Mouse (Mus musculus): ENCODE measurements around the gene Cyp11a1. TPM values are rescaled to one million over a fixed set of nuclear protein-coding genes. Genes with fewer than 3 reads are reported as not detected.

Gene Cyp11a1
- polyA plus RNA-seq, 1 experiment from 2014 or later: 0.44 TPM

- Histone ChIP-seq H3K9me3 (no peaks in the 10 kb centered on the region), H3K4me2 (no peak overlapping the region), H3K27me3 (replicated peaks) (peaks cover 8% of the 10 kb centered on the region; the same call in 1 of the 2 replicates), H3K27ac (peak overlapping the region; percentile 13; the same call in 1 of the 2 replicates), H3K4me3 (no peak overlapping the region), H3K36me3 (replicated peaks) (no peaks in the 10 kb centered on the region), H3K9ac (no peak overlapping the region), H3K4me1 (peaks cover 43% of the 10 kb centered on the region)
- peak; percentile 82 for ATAC-seq (replicated peaks)
- WGBS: 15% methylated on average over 19 of the region's 19 CpGs
Observed at GRCm38 (mm10) chr9:58038500-58039168, 32.4 kb downstream of the Cyp11a1 start.

GRCm38 (mm10) chr9:58040977-58041376, 34.8 kb downstream of the Cyp11a1 start:
- Histone ChIP-seq H3K9ac (no peak overlapping the region), H3K36me3 (replicated peaks) (no peaks in the 10 kb centered on the region)

DNA sequence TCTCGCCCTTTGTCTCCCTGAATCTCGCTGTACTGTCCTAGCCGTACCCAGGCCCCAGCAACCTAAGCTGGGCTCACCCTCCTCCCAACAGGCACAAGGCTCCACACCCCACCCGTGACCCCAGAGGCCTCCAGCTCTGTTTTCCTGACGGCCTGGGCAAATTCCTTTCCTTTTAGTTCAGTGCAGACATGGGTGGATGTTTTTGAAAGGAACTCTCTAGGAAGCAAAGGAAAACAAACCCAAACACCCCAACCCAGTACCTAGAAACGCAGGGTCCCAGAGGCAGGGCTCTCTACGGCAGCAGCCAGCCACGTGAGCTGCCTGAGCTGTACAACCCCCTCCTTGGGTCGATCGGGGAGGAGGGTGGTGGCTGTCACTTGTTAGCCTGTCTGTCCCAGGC, 36.2 kb downstream of the Cyp11a1 start:
- no peak overlapping the region for H3K4me2 ChIP-seq
- 20% methylated on average over 10 of the region's 10 CpGs for WGBS
- H3K9ac ChIP-seq: no peak overlapping the region
- H3K9me3 ChIP-seq: no peaks in the 10 kb centered on the region
- no peak for ATAC-seq (replicated peaks)
- H3K27ac ChIP-seq: 0 out of 2 replicates have a peak overlapping the region, but pooled peaks have one; percentile 42
- H3K27me3 ChIP-seq (replicated peaks): peaks cover 7% of the 10 kb centered on the region; the same call in 1 of the 2 replicates
- H3K4me3 ChIP-seq: no peak overlapping the region
- peaks cover 68% of the 10 kb centered on the region for H3K4me1 ChIP-seq
- H3K36me3 ChIP-seq (replicated peaks): no peaks in the 10 kb centered on the region

More at GRCm38 (mm10) chr9:58040977-58041376, 34.8 kb downstream of the Cyp11a1 start:
- Histone ChIP-seq H3K27ac (peak overlapping the region; percentile 42), H3K9me3 (no peaks in the 10 kb centered on the region), H3K4me1 (peaks cover 65% of the 10 kb centered on the region), H3K27me3 (replicated peaks) (peaks cover 8% of the 10 kb centered on the region; the same call in 1 of the 2 replicates), H3K4me2 (no peak overlapping the region), H3K4me3 (no peak overlapping the region)
- 21% methylated on average over 4 of the region's 4 CpGs for WGBS
- ATAC-seq (replicated peaks): no peak

GRCm38 (mm10) chr9:58043496-58044017, 37.3 kb downstream of the Cyp11a1 start:
- no peak for ATAC-seq (replicated peaks)
- no peaks in the 10 kb centered on the region for H3K36me3 ChIP-seq (replicated peaks)
- no peaks in the 10 kb centered on the region for H3K27me3 ChIP-seq (replicated peaks)
- H3K27ac ChIP-seq: peak overlapping the region; percentile 78
- H3K4me2 ChIP-seq: no peak overlapping the region
- no peaks in the 10 kb centered on the region for H3K9me3 ChIP-seq
- WGBS: 63% methylated on average over 10 of the region's 10 CpGs
- no peak overlapping the region for H3K9ac ChIP-seq
- H3K4me3 ChIP-seq: no peak overlapping the region
- H3K4me1 ChIP-seq: peaks cover 74% of the 10 kb centered on the region

DNA sequence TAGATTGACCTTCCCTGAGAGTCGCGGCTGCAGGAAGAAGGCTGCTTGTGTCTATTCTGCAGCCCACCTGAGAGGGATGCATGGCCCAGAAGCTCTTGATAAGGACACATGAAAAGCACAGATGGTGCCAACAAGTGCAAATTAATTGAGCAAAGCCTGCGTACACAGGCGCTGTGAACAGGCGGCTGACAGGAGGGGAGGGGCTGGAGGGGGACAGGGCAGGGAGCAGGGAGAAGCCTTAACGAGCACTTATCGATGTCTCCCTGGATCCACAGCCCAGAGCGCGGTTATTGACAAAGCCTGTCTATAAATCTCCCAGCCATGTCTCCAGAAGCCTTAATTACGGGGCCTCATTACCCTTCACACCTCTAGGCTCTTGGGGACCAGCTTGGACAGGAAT, 38.6 kb downstream of the Cyp11a1 start:
- H3K9ac ChIP-seq: no peak overlapping the region
- H3K27me3 ChIP-seq (replicated peaks): no peaks in the 10 kb centered on the region
- peaks cover 80% of the 10 kb centered on the region for H3K4me1 ChIP-seq
- WGBS: 16% methylated on average over 10 of the region's 10 CpGs
- H3K27ac ChIP-seq: peak overlapping the region; percentile 78
- no peak for ATAC-seq (replicated peaks)
- H3K9me3 ChIP-seq: no peaks in the 10 kb centered on the region
- no peak overlapping the region for H3K4me3 ChIP-seq
- no peak overlapping the region for H3K4me2 ChIP-seq
- no peaks in the 10 kb centered on the region for H3K36me3 ChIP-seq (replicated peaks)

- Histone ChIP-seq H3K27ac (peak overlapping the region; percentile 78), H3K4me1 (peaks cover 81% of the 10 kb centered on the region)
Observed at GRCm38 (mm10) chr9:58045646-58046045, 39.4 kb downstream of the Cyp11a1 start.

DNA sequence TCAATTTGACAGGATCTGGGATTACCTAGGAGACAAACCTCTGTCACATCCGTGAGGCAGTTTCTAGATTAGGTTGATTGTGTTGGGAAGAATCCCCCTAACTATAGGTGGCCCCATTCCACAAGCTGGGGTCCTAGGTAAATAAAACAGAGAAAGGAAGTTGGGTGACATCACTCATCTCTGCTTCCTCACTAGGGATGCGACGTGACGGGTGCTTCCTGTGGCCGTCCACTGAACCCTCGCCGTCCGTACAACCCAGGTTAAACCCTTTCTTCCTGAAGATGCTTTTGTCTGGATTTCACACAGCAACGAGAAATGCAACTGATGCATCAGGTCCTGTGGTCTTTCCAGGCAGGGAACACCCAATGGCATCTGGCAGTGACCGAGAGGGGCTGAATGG, 40.9 kb downstream of the Cyp11a1 start:
- Histone ChIP-seq H3K36me3 (replicated peaks) (no peaks in the 10 kb centered on the region), H3K9ac (no peak overlapping the region), H3K27me3 (replicated peaks) (no peaks in the 10 kb centered on the region), H3K27ac (no peak overlapping the region), H3K4me2 (no peak overlapping the region), H3K4me3 (no peak overlapping the region), H3K9me3 (no peaks in the 10 kb centered on the region), H3K4me1 (peaks cover 73% of the 10 kb centered on the region)
- no peak for ATAC-seq (replicated peaks)
- 83% methylated on average over 10 of the region's 10 CpGs for WGBS

More at GRCm38 (mm10) chr9:58045646-58046045, 39.4 kb downstream of the Cyp11a1 start:
- Histone ChIP-seq H3K9me3 (no peaks in the 10 kb centered on the region), H3K27me3 (replicated peaks) (no peaks in the 10 kb centered on the region), H3K4me3 (no peak overlapping the region), H3K9ac (no peak overlapping the region), H3K4me2 (no peak overlapping the region), H3K36me3 (replicated peaks) (no peaks in the 10 kb centered on the region)
- WGBS: 28% methylated on average over 4 of the region's 4 CpGs
- ATAC-seq (replicated peaks): no peak

GRCm38 (mm10) chr9:58048621-58049020, 42.4 kb downstream of the Cyp11a1 start:
- Histone ChIP-seq H3K4me2 (no peak overlapping the region), H3K36me3 (replicated peaks) (no peaks in the 10 kb centered on the region), H3K9ac (no peak overlapping the region; the same call in 1 of the 2 replicates), H3K4me3 (no peak overlapping the region), H3K9me3 (no peaks in the 10 kb centered on the region), H3K27me3 (replicated peaks) (no peaks in the 10 kb centered on the region), H3K27ac (peak overlapping the region; percentile 86), H3K4me1 (peaks cover 65% of the 10 kb centered on the region)
- peak; percentile 44; the same call in 1 of the 2 replicates for ATAC-seq (replicated peaks)
- 4% methylated on average over 6 of the region's 6 CpGs for WGBS

DNA sequence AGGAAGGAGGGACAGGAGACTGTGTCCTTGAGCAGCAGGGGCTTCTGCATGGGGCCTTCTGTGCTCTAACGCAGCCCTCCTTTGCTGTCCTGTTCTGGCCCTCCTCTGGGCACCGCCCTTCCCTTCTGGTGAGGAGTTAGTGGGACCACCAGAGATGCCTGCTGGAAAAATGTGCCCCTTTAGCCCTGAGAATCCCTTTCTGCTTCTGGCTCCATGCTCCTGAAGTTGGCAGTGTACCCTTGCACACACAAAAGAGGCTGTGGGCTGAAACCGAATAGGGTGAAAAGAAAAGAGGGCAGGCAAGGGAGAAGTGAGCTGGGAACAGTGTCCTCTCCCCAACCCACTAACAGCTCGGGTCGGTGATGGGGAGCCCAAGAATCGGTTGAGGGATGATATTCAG, 43.0 kb downstream of the Cyp11a1 start:
- H3K9ac ChIP-seq: peak overlapping the region; percentile 23; the same call in 1 of the 2 replicates

DNA sequence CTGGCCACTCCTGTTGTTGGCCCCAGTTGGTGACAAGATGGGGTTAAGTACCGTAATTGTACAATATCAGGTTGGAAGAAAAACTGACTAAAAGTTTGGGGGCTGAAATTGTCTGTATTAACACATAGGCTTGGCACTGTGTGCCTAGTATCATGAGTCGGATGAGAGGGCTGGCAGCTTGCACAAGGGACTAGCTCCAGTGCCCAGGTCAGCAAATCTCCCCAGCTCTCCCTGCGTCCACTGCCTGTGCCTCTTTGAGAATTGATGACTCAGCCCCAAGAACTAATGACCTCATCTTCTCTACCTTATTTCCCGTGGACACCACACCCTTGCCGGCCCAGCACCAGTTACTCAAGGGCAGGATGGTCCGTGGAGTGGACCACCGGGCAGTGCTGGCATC, 43.6 kb downstream of the Cyp11a1 start:
- Histone ChIP-seq H3K36me3 (replicated peaks) (no peaks in the 10 kb centered on the region), H3K27me3 (replicated peaks) (no peaks in the 10 kb centered on the region), H3K9ac (no peak overlapping the region), H3K4me1 (peaks cover 61% of the 10 kb centered on the region), H3K4me2 (no peak overlapping the region), H3K4me3 (no peak overlapping the region), H3K9me3 (no peaks in the 10 kb centered on the region), H3K27ac (peak overlapping the region; percentile 86)
- 75% methylated on average over 7 of the region's 7 CpGs for WGBS
- no peak for ATAC-seq (replicated peaks)

More for the DNA sequence above, 43.0 kb downstream of the Cyp11a1 start:
- H3K36me3 ChIP-seq (replicated peaks): no peaks in the 10 kb centered on the region
- no peak for ATAC-seq (replicated peaks)
- H3K27ac ChIP-seq: peak overlapping the region; percentile 86
- WGBS: 23% methylated on average over 6 of the region's 6 CpGs
- H3K4me3 ChIP-seq: no peak overlapping the region
- no peaks in the 10 kb centered on the region for H3K27me3 ChIP-seq (replicated peaks)
- no peak overlapping the region for H3K4me2 ChIP-seq
- H3K9me3 ChIP-seq: no peaks in the 10 kb centered on the region
- H3K4me1 ChIP-seq: peaks cover 66% of the 10 kb centered on the region

- no peak for ATAC-seq (replicated peaks)
- no peak overlapping the region for H3K4me3 ChIP-seq
- H3K4me1 ChIP-seq: peaks cover 63% of the 10 kb centered on the region
- H3K4me2 ChIP-seq: no peak overlapping the region
- no peak overlapping the region for H3K9ac ChIP-seq
- no peaks in the 10 kb centered on the region for H3K9me3 ChIP-seq
- WGBS: 28% methylated on average over 5 of the region's 5 CpGs
- H3K36me3 ChIP-seq (replicated peaks): no peaks in the 10 kb centered on the region
- no peaks in the 10 kb centered on the region for H3K27me3 ChIP-seq (replicated peaks)
- 0 out of 2 replicates have a peak overlapping the region, but pooled peaks have one; percentile 17 for H3K27ac ChIP-seq
Observed at GRCm38 (mm10) chr9:58051937-58052336, 45.7 kb downstream of the Cyp11a1 start.

DNA sequence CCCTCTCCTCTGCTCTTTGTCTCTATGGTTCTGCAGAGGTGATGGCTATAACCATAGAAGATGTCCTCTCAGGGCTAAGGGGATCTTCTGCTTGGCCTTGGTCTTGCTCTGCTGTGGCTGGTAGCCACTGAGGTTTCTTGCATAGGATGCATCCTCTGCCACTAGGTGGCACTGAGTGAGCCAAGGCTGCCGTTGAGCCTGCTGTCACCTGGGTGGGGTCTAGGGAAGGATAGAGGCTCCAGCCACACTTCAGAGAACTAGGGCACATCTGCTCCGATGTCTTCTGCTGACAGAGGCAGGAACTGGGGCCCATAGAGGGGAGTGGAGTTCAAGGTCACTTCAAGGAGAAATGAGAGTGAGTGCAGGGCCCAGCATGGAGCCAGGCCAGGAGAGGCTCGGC, 46.9 kb downstream of the Cyp11a1 start:
- Histone ChIP-seq H3K9ac (no peak overlapping the region), H3K4me3 (no peak overlapping the region), H3K4me2 (no peak overlapping the region), H3K36me3 (replicated peaks) (no peaks in the 10 kb centered on the region), H3K4me1 (peaks cover 53% of the 10 kb centered on the region), H3K27me3 (replicated peaks) (no peaks in the 10 kb centered on the region), H3K9me3 (no peaks in the 10 kb centered on the region), H3K27ac (peak overlapping the region; percentile 72)
- WGBS: 12% methylated on average over 3 of the region's 3 CpGs
- ATAC-seq (replicated peaks): no peak

- Histone ChIP-seq H3K27me3 (replicated peaks) (no peaks in the 10 kb centered on the region), H3K36me3 (replicated peaks) (no peaks in the 10 kb centered on the region), H3K4me3 (no peak overlapping the region), H3K9ac (no peak overlapping the region), H3K27ac (peak overlapping the region; percentile 72), H3K4me1 (peaks cover 49% of the 10 kb centered on the region), H3K9me3 (no peaks in the 10 kb centered on the region), H3K4me2 (no peak overlapping the region)
- WGBS: 44% methylated on average over 3 of the region's 3 CpGs
- no peak for ATAC-seq (replicated peaks)
Observed at GRCm38 (mm10) chr9:58053544-58053943, 47.3 kb downstream of the Cyp11a1 start.
